Mouse (Mus musculus) heart, postnatal 4 days (tissue): ENCODE measurements around the gene Ccnt1. TPM values are rescaled to one million over a fixed set of nuclear protein-coding genes. Genes with fewer than 3 reads are reported as not detected.

Source experiments
- DNase-seq: peaks from one replicate; pipeline ENCODE4 v3.0.0; 2021
- total RNA-seq, 2 experiments: library from RNA; stranded (reverse); gene quantifications; 2 replicates each; pipeline ENCODE4 v1.2.3; 2021

Gene Ccnt1
- 10 to 100 TPM; 33.8 to 34.1 TPM for total RNA-seq

DNA sequence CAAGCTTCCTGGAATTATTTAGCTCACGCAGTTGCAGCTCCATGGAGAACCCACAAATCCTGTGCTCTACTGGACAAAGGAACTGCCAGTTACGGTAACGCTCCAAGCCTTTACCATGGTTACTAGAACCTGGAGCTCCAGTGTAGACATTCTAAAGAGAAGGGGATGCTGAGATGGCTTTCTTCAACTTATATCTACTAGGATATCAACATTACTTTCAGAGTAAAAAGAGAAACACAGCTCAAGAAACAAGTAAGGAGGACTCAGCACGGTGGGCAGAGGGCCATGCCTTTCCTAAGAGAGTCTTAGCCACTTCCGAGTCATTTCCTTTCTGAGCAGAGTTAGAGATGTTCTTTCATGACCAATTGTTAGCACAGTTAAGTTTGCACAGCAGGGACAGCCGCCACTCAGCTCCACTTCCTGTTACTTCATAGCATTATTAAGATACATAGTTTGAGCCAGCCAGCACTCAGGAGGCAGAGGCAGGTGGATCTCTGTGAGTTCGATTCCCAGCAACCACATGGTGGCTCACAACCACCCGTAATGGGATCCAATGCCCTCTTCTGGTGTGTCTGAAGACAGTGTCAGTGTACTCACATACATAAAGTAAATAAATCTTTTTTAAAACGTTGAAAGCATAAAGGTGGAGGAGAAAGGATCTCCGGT is at the start of gene Ccnt1, which contains the start of gene 4930415O20Rik:
Ccnt1 (minus strand) TSS at position 51 of the 666 bp plus-strand sequence.
4930415O20Rik (plus strand) TSS at position 132 of the 666 bp plus-strand sequence.
- DNase-seq: no peak

DNA sequence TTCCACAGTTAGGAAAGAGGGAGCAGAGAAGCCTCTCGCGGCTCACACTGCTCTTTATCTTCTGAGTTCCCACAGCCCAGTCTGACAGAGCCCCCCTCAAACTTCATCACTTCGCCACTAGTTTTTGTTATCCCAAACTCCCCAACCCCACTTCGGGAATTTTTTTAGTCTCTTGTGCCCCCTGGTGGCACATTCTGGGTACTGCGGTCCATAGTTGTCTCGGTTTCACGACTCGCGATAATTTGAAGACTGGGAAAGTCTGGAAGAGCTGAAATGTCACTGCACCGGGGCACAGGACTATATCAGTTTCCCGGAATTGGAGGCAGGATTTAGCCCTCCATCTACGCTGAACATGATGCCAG is 46.4 kb upstream of the Ccnt1 start:
- peak; percentile 91 for DNase-seq

DNA sequence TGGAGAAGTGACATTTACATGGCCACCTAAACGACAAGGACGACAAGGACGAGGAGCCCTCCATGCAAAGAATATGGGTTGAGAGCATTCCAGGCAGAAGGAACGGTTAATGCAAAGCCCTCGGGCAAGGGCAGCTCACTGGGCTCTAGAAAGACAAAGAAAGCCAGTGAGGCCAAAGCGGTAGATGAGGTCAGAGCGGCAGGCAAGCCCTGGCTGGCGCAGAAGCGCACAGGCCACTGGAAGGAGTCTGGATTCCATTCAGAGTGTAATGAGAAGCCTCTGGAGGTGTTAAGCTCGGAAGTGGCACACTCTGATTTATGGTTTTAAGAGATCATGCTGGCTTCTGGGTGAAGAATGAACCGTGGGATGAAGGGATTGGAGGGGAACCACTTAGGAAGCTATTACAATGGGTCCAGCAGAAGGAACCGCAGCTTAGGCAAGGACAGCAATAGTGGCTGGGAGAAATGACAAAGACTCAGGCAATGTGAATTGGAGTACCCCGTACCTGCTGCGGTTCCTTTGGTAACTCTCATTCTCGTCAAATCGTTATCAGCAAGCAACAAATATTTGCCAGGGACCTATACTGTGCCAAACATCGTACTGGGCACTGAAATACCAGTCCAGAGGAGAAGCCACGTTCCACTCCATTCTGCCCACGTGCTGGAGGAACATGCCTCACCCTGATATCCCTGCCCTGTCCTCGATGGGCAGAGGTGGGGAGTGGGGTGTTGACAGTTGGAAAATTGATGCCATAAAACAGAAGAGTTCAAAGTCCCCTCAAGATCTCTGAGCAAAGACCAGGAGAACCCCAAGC is 45.8 kb upstream of the Ccnt1 start:
- DNase-seq: no peak

DNA sequence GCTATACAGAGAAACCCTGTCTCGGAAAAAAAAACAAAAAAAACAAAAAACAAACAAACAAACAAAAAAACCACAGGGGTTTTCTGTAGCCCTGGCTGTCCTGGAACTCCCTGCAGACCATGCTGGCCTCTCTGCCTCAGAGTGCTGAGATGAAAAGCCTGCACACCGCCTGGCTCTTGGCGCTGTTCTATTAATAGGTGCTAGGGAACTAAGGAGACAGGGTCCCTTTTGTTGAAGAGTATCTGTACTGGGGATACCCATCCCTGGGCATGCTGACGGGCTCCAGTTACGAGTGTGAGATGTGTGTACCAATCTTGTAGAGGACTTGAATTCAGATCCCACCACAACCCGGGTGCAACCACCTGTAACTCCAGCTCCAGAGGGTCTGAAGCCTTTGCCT is 45.0 kb upstream of the Ccnt1 start:
- no peak for DNase-seq

DNA sequence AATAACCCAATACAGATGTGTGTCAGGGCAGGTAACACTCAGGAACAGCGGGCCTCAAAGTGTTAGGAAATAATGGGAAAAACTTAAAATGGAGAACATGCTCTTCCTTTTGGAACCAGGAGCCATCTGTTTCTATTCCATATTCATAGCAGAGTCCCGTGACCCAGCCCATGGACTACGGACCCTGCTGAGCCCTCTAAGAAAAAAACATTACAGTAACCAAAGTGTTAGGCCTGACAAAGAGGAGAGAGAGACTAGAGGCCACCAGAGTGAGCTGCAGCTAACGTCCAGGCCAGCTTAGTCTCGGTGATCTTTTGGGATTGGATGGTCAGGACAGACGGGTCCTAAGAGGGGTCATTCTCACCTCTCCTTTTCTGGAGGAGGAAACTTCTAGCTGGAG is 44.2 kb upstream of the Ccnt1 start:
- DNase-seq: no peak

DNA sequence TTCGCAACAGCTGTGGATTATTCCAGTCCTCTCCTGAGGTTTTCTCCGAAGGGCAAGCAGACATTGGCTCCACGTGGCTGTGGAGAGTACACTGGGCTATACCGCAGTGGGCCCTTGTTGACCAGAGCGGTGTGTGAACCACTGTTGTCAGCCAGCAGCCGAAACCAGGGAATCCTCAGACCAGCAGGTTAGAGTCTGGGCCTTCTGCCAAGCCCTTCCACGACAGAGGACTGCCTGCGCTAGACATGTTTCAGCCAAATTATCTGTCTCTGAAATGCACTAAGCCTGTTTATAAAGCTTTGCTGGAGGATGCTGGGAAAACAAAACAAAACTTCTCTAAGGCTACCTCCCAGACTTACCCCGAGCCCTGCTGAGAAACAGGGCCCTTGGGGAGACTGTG is 43.8 kb upstream of the Ccnt1 start:
- DNase-seq: peak; percentile 76

DNA sequence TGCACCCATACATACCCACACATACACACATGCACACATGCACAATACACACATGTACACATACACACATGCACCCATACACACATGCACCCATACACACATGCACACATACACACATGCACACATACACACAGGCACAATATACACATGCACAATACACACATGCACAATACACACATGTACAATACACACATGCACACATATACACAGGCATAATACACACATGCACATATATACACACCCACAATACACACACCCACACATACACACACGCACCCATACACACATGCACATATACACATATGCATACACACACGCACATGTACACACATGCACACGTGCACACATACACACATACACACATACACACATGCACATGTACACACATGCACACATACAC is 41.5 kb upstream of the Ccnt1 start:
- DNase-seq: no peak

DNA sequence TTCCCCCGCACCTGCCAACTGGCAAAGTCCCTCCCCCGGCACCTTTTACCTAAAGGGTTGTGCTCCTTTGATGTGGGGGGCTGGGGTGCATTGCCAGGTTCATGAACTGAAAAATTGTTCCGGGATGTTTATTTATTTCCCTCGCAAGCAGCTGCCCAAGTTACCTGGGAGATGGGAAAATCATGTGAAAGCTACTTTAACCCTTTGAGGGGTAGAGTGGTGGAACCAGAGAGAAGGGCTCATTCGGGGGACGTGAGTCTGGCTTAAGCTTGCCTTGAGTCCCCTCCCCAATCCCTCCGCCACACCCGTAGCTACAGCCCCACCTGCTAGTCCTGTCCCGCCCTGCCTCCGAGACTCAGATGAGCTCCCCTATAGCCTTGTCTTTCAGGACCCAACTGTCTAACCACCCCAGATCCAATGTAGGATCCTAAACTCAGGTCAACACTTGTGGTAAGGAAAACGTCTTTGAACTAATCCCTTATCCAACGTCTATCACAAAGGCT is 39.5 kb upstream of the Ccnt1 start:
- DNase-seq: no peak

DNA sequence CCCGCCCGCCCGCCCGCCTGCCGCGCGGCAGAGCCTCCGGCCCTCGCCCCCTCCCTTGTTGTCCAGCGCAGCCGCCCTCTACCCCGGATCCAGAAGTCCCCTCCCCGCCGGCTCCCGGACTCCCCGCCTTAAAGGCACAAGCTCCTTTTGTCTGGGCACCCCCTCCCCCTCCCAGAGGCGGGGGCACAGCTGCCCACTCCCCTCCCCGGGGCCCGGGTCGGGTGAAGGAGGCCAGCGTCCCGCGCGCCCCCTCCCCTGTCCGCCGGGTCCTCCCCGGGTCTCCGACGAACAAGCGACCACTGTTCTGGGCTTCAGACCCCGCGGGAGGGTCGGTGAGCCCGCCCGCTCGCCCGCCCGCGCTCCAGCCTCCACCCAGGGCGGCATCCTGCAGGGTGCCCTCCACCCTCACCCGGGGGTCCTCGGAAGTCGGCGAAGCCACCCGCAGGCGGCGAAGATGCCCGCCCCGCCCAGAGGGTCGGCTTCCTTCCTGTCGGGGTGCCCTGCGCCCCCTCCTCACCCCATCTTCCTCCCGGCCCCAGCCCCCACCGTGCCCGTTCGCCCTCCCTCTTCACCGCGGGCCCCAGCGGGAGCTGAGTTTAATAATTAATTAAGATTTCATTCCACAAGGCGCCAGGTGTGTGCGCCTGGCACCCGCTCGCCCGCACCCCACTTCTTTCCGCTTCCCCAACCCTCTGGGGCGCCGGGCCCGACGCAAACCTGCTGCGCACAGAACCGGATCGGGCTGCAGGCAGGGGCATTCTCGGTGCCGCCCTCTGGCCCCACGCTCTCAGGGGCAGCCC is 38.8 kb upstream of the Ccnt1 start, which contains the start of gene Adcy6:
Adcy6 (minus strand) TSS at position 746 of the 800 bp plus-strand sequence.
- peak; percentile 89 for DNase-seq

DNA sequence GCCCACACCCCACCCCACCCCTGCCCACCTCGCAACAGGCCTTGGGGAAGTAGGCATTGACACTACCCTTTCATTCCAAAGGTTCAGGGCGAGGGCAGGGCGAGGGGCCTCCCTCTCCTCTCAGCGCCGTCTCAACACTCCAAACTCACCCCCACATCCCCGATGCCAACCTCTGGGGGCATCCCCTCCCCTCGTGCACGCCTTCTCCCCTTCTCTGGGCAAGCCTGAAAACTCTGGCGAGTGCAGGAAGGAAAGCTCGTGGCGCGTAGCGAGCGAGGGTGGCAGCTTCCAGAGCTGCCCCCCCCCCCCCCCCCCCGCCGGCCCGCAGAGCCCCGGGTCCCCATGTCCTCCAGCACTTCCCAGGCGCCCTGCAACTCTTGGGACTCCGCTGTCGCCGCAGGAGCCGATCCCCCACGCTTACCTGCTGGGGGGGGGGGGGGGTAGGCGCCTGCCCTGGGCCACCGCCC is 38.1 kb upstream of the Ccnt1 start:
- peak; percentile 54 for DNase-seq

DNA sequence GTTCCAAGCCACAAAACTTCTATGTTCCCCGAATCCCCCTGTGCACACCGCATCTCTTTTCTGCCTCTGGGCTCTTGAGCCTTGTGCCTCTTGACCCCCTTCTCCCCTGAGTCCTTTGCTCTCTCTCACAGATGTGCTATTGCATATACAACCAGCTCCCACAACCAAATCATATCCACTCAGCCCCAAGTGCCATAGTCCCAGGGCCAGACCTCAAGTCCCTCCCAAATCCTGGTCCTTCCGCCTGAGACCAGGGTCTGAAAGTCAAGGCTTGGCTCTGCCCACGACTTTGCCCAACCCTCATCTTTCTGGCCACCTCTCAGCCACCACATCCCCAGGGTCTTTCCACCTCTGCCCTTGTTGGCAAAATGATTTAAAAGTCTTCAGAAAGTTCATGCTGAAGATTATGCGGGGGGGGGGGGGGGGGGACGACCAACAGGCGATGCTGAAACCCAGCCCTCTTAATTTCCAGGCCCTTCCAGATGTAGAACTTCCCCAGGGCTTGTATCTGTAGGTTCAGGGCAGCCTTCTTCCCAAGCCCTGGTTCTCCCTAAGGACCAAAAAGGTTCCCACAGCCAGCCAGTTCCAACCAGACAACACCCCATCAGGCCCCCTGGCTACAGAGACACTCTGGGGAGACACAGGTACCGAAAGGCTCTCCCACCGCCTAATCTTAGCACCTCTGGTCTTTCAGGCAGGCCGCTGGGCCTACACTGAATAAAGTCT is 37.5 kb upstream of the Ccnt1 start:
- no peak for DNase-seq

DNA sequence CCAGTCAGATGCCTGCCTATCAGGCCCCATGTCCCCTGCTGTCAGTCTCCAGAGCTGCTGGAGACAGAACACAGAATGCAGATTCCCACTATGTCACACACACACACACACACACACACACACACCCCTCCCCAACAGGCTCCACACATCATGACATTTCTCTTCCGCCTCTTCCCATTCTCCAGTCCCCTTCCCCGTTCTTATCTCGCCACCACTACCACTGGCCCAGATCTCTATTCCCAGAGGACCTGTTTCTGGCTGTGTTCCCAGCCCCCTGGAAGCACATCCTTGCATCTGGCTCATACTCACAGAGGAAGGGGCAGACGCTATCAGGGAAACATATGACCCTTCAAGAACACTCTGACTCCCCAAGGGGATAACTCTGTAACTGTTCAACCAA is 36.8 kb upstream of the Ccnt1 start:
- DNase-seq: peak; percentile 91

DNA sequence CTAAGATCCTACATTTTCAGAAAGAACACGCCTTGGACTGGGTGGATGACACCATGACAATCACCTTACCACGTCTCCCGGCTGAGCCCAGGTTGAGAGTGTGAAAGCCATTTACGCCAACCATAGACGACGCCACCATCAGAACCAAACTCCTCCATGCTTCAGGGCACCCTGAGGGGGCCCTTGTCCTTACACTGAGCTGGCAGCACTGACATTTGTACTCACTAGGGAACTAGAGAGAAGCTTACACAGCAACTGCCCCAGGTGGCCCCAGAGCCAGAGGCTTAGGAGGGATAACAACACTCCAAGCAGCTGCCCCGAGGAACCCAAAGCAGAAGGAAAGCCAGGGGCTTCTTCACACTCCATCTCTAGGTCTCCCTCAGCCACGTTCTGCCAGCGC is 36.0 kb upstream of the Ccnt1 start:
- DNase-seq: no peak

DNA sequence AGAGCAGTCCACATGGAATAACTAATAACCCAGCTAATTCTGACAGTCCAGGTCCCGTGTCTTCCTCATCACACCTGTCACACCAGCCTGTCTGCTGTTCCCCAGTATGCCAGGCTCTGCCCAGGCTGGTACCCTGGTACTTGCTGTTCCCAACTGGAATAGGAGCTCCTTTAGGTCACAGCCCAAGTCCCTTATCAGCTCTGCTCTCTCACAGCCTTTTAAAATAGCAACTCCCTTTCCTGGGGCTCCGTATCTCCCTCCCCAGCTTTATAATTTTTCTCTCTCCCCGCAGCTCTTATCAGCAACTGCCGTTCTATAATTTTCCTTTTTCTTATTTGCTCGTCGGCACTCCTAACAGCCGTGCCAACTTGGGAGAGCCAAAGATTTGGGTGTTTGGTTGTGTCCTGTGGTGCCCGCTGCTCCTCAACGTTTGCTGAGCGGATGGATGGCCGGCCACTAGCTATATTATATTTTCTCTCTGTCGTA is 35.4 kb upstream of the Ccnt1 start:
- no peak for DNase-seq

DNA sequence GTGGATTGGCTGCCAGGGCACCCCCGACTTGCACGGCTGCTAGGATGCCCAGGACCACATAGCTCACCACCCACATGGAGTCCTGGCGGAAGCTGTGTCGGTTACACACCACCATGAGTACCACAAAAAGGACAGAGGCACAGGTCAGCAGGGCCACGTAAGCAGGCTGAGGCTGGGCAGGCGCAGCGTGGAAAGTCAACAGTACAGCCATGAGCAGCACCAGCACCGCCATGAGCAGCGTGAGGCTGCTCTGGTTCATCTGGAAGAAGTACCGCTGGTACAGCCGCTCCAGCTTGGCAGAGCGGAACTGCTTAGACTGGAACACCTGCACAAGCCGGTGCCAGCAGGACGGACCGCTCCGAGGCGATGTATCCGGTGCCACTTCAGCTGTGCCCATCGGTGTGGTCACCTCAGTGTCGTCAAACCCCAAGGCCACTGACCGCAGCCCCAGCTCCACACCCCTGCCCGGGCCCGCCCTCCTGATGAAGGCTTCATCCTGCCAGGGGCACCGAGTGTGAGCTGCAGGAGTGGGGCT is 33.4 kb upstream of the Ccnt1 start:
- no peak for DNase-seq

DNA sequence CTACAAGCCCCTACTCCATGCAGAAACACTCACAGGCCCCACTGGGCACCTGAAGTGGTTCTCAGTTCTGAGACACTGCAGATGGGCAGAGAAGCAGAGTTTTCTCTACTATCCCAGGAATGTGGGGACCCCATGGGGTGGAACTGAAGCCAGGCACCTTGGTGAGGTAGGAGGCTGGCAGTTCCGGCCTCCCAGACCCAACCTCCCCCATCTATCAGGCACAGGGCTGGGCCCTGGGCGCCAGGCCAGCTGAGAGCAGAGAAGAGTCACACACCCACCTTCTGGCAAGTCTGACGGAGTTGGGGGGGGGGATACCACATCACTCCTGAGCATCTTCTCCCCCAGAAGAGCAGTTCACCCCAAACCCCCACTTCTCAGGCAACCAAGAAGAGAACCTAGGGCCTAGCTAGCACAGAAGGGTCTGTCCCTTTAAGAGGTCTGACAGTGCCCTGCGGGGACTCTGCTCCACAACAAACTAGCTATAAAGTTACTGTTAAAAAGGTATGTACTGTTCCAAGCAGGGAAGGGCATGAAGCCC is 32.3 kb upstream of the Ccnt1 start:
- DNase-seq: peak; percentile 64

DNA sequence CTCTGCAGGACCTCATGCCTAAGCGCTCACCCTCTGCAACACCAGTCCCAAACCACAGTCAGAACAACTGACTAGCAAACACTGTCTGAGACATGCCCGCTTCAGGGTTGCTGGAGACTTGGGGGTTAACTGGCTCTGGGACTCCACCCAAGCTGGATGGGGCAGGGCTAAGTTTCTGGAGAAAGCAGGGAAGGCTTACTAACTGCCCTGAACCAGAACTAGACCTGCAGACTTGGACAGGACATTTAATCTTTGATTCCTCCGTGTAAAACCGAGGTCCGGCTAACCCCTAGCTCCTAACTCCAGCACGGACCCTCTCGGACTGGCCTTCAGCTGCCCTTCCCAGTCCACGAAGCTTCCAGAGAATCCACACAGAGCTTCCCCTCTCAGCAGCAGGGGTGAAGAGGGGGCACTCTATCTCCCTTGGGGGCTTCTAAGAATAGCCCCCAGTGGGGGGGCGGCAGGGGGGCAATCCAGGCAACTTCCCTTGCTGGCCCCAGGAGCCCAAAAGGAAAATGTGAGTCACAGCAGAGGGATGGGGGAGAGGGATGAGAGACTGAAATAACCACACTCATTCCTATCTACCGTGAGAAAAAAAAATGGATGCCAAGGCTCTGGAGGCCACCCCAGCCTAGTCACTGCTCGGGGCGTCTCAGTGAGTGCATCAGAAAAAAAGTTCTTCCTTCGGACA is 31.6 kb upstream of the Ccnt1 start:
- DNase-seq: peak; percentile 87

DNA sequence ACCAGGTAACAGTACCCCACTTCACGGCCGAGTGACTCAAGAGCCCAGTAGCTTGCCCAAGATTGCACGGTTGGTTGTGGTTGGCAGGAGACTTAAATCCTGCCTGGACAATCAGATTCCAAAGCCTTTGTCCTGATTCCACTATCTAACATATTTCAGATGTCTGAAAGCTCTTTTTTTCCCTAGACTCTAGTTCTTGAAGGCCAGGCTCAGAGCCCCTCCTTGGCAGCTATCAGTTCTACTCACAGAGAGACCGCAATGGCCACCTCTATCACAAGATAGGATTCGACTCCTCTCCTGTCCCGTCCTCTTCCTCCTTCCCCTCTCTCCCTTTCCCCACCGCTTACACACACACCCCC is 31.1 kb upstream of the Ccnt1 start:
- no peak for DNase-seq

DNA sequence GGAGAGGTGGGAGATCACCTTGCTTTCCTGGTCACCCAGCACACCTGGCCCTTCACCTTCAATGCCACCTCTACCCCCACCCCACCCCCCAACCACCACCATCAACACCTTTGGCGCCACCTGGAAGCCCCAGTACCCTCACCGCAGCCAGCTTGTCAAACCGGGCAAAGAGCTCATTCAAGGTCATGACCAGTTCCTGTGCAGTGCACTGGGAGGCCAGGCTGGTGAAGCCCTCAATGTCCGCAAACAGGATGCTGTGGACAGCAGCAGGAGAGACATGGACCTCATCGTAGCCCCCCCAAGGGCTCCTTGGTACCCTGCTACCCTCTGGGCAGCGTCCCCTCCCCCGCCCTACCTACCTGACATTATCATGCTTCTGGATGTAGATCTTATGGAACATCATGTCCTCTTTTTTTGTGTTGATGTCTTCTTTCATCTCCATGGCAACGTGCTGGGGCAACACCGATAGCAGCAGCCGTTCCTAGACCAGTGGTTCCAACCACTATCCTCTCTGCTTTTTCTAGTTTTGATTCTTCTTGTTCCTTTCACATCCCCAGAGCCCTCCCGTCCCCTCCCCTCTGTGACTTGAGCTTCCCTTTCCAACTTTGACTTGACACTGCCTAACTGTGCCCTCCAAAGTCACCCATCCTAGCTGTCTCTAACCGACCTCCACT is 29.4 kb upstream of the Ccnt1 start:
- DNase-seq: no peak

DNA sequence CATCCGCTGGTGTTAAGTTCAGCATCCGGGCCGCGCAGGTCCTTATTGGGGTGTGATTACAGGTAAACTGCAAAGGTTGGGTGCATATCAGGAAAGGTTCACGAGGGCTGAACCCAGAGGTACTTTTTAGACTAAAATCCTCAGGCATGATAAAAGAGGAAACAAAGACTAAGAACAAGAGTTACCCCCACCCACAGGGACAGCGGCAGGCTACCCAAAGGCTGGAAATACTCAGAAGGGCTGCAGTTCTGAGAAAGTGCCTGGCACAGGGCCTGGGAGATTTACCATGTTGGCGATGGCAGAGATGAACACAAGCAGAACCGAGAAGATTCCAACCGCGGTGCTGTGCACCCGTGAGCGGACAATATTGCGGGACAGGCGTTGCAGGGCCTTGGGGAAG is 25.9 kb upstream of the Ccnt1 start:
- DNase-seq: no peak
